ENCODE assay signal across 8 mouse cellular contexts in the genomic region with DNA sequence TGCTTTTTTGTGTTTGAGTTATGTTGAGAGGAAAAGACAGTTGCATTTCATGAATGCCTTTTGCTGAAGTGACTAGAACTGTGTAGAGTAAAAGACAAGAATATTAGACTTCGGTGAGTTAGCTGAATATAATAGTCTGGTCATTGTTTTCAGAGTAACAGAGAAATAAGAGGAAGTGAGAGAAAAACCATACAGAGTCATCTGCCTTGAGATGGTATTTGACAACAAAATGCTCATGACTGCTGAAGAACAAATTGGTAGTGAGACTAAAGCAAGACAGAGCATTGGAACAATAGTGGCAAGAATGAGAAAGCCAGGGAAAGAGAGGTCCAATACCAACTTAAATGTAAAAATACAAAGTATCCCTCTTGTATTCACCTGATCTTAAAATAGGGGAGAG. TPM values are rescaled to one million over a fixed set of nuclear protein-coding genes. Genes with fewer than 3 reads are reported as not detected.
DNase-seq lines count a peak whose midpoint lies in the region; ATAC-seq and TF ChIP-seq lines count a peak whose summit lies in the region.

No protein-coding gene starts in this region.

- no peak for ATAC-seq in hindbrain, embryonic 16.5 days
- no peak for ATAC-seq in midbrain, embryonic 12.5 days (ENCODE audit: low FRiP score, low read depth)

- TF ChIP-seq CTCF in heart, adult 2 months (IDR thresholded peaks at IDR 0.05), result no peak

- H3K4me2 ChIP-seq in hindbrain, embryonic 16.5 days (ENCODE audit: low read length), result peak overlapping the region; percentile 72
- H3K4me2 ChIP-seq in midbrain, embryonic 12.5 days (replicated peaks), result peak overlapping the region; percentile 61

- WGBS in heart, adult 2 months, result 64% methylated on average over 1 of the region's 1 CpGs
- WGBS in hindbrain, embryonic 16.5 days, result 85% methylated on average over 1 of the region's 1 CpGs
- WGBS in midbrain, embryonic 12.5 days, result 80% methylated on average over 1 of the region's 1 CpGs

- intact Hi-C loops in heart, adult 2 months (cut with DNase I), result loop anchor here (2.0 to 5.0 kb wide), 3 partner anchors 218 to 411 kb away; partner anchors contain the start of genes Aimp1, Ppa2 and Tbck

- H3K79me2 ChIP-seq in heart, adult 2 months (replicated peaks; ENCODE audit: control insufficient read depth, insufficient read depth, low read length), result peaks cover 1% of the 10 kb centered on the region; the same call in 1 of the 2 replicates

- peak overlapping the region; percentile 62; the same call in 1 of the 2 replicates for H3K4me3 ChIP-seq in heart, adult 2 months
- H3K4me3 ChIP-seq in hindbrain, embryonic 16.5 days (ENCODE audit: low read length), result no peak overlapping the region
- H3K4me3 ChIP-seq in midbrain, embryonic 12.5 days, result peak overlapping the region; percentile 94

- H3K36me3 ChIP-seq in heart, adult 2 months (ENCODE audit: control insufficient read depth, insufficient read depth, low read length), result peaks cover 2% of the 10 kb centered on the region
- peaks cover 4% of the 10 kb centered on the region; the same call in 1 of the 2 replicates for H3K36me3 ChIP-seq in hindbrain, embryonic 16.5 days (ENCODE audit: control insufficient read depth, insufficient read depth, low read length)
- H3K36me3 ChIP-seq in midbrain, embryonic 12.5 days, result peaks cover 13% of the 10 kb centered on the region

- no peaks in the 10 kb centered on the region for H3K27me3 ChIP-seq in heart, adult 2 months (ENCODE audit: control insufficient read depth, insufficient read depth, low read length)
- no peaks in the 10 kb centered on the region for H3K27me3 ChIP-seq in hindbrain, embryonic 16.5 days (replicated peaks; ENCODE audit: control insufficient read depth, insufficient read depth, low read length)
- no peaks in the 10 kb centered on the region for H3K27me3 ChIP-seq in midbrain, embryonic 12.5 days

- no peak overlapping the region for H3K27ac ChIP-seq in heart, adult 2 months
- H3K27ac ChIP-seq in hindbrain, embryonic 16.5 days (ENCODE audit: low read depth, low read length), result no peak overlapping the region
- H3K27ac ChIP-seq in midbrain, embryonic 12.5 days (replicated peaks), result no peak overlapping the region

- H3K4me1 ChIP-seq in heart, adult 2 months (ENCODE audit: control insufficient read depth, insufficient read depth, low read length), result no peaks in the 10 kb centered on the region; the same call in none of the 2 replicates
- H3K4me1 ChIP-seq in hindbrain, embryonic 16.5 days (ENCODE audit: control insufficient read depth, insufficient read depth, low read depth, low read length), result peaks cover 19% of the 10 kb centered on the region
- H3K4me1 ChIP-seq in midbrain, embryonic 12.5 days, result peaks cover 20% of the 10 kb centered on the region

- H3K9me3 ChIP-seq in hindbrain, embryonic 16.5 days (ENCODE audit: control insufficient read depth, low read length), result no peaks in the 10 kb centered on the region
- H3K9me3 ChIP-seq in midbrain, embryonic 12.5 days, result no peaks in the 10 kb centered on the region

- DNase-seq in heart, adult 2 months, result no peak
- no peak for DNase-seq in heart, adult 11 months
- peak; percentile 80 for DNase-seq in MEL-GATA-1-ER (ENCODE audit: extremely low read depth, low read depth)
- no peak for DNase-seq in embryo, embryonic 9.5 days (ENCODE audit: extremely low spot score)
- DNase-seq in thymus, postnatal 10 days (ENCODE audit: low spot score in 2 of 2), result no peak
- DNase-seq in testis, postnatal 10 days (ENCODE audit: low spot score), result no peak

- H3K9ac ChIP-seq in heart, adult 2 months (ENCODE audit: low read depth, low read length), result no peak overlapping the region
- H3K9ac ChIP-seq in hindbrain, embryonic 16.5 days (ENCODE audit: low read depth, low read length), result no peak overlapping the region; the same call in 1 of the 2 replicates
- H3K9ac ChIP-seq in midbrain, embryonic 12.5 days (replicated peaks), result peak overlapping the region; percentile 96

- TF ChIP-seq EP300 in heart, adult 2 months (IDR thresholded peaks at IDR 0.05; ENCODE audit: insufficient read depth, low read depth, low read length), result no peak

- no peak for TF ChIP-seq POLR2A in heart, adult 2 months (IDR thresholded peaks at IDR 0.05; ENCODE audit: insufficient read depth, low read depth, low read length)

RNA-seq across cellular contexts. Expression of gene Gstcd, which starts 1.1 kb away (rescaled TPM):
- total RNA-seq in heart, adult 2 months (2021), result 1 to 10 TPM; 2.6 to 2.9 TPM
- polyA plus RNA-seq in heart, adult 2 months (2012; rRNA removed), result 0.72 and 1.4 TPM in 2 replicates
- 2.8 and 4.0 TPM in 2 replicates for polyA plus RNA-seq in hindbrain, embryonic 16.5 days (2015; fragmentation: Nextera tagmentation; extraction: Ambion mirVana)
- polyA plus RNA-seq in midbrain, embryonic 12.5 days (2016; fragmentation: Nextera tagmentation; extraction: Ambion mirVana), result 8.5 and 9.4 TPM in 2 replicates

RNA-seq across cellular contexts. Expression of gene Ints12, which starts 1.3 kb away (rescaled TPM):
- 1 to 10 TPM; 6.8 to 8.5 TPM for total RNA-seq in heart, adult 2 months (2021)
- 4.6 and 8.5 TPM in 2 replicates for polyA plus RNA-seq in heart, adult 2 months (2012; rRNA removed)
- 15.7 and 16.1 TPM in 2 replicates for polyA plus RNA-seq in hindbrain, embryonic 16.5 days (2015; fragmentation: Nextera tagmentation; extraction: Ambion mirVana)
- 27.6 and 27.7 TPM in 2 replicates for polyA plus RNA-seq in midbrain, embryonic 12.5 days (2016; fragmentation: Nextera tagmentation; extraction: Ambion mirVana)
